Mouse (Mus musculus): ENCODE measurements around the gene Zfp26.

The Zfp26 gene

DNA sequence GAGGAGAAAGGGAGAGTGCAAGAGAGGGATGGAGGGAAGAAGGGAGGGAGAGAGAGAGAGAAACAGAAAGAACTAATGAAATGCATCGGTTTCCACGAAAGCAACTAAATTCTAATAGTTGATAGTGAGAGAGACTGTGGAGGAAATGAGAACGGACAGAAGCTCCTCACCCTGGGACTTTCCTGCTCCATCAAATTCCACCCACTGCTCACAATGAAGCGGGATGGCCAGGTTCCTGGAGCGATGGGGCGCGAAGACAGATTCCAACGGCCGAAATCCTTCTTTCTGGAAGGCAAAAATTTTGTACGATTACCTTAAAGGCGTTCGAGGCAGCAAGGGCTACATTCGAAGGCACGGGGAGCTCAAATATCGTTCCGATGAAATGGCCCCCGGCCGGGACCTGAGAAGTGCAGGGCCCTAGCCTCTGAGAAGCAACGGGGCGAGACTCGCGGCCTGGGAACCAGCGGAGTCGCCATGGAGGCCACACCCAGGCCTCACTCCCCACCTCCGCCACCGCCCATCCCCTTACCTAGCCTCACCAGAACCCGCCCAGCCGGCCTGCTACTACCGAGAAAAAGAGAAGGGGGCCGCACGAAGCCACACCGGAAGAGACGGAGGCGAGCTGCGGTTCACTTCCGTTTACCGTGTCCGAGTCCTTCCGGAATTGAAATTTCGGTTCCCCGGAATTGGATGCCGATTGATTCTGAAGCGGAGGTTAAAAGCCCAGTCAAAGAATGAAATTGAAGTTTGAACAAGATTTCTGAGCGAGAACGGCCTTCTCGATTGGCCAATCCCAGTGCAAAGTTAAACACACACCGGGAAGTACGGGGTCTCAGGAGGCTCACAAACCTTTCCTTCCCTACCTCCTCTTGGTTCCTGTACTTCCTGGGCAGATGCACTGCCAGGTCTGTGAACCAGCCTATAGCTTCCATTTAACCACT lies at the start of gene Zfp26:
Gene Zfp26 (minus strand): TSS at position 786 of the 941 bp plus-strand sequence.
- peak; percentile 68 to 69 for DNase-seq

DNA sequence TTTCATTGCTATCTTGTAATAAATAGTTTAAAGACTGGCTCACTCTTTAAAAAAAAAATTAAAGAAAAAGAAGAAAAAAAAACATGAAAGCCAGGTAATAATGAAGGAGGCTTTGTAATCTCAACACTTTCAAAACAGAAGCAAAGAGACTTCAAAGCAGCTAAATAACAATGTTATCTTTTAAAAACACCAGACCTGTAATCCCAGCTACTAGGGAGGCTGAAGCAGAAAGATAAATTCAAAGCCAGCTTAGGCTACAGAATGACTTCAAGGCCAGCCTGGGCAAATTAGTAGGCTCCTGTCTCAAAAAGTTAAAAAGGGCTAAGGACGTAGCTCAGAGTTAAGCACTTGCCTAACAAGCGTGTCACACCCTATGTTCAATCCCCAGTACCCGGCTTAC lies 49.7 kb upstream of the Zfp26 start:
- DNase-seq: no peak

- DNase-seq: no peak
Measured at GRCm38 (mm10) chr9:20504801-20505200, 44.8 kb upstream of the Zfp26 start.

GRCm38 (mm10) chr9:20493281-20493680 lies 33.3 kb upstream of the Zfp26 start:
- DNase-seq: peak in 1 of 2 experiments; percentile 3

- peak; percentile 68 to 81 for DNase-seq
Measured at GRCm38 (mm10) chr9:20492527-20493233, 32.7 kb upstream of the Zfp26 start, which contains the start of gene Zfp426. TSS of gene Zfp426 (minus strand) at chr9:20492746.

DNA sequence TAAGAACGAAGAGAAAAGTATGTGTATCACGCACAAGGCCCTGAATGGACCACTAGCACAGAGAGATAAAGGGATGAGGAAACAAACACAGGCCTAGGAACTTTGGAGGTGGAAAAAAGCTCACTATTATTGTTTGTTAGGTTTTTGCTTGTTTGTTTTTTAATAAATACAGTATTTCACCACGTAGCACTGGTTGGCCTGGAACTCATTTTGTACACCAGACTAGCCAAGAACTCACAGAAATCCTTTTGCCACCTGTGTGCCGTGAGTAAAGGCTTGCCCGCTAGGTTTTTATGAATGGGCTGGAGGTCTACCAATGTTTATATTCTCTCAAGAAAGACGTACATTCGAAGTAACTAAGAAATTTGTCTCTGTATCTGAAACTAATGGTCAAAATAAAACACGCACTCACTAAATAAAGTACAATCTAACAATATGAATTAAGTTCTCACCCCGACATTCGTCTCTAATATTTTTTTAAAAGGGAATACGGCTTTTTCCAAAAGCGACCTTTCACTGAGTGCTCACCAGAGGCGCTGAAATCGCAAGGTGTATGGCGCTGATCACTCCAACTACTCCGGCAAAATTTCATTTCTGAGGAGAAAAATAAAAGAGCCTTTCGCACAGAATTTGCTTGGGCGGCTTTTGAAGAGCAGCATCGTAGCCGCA lies 32.0 kb upstream of the Zfp26 start:
- DNase-seq: no peak

- no peak for DNase-seq
Measured at GRCm38 (mm10) chr9:20489536-20489935, 29.6 kb upstream of the Zfp26 start.

DNA sequence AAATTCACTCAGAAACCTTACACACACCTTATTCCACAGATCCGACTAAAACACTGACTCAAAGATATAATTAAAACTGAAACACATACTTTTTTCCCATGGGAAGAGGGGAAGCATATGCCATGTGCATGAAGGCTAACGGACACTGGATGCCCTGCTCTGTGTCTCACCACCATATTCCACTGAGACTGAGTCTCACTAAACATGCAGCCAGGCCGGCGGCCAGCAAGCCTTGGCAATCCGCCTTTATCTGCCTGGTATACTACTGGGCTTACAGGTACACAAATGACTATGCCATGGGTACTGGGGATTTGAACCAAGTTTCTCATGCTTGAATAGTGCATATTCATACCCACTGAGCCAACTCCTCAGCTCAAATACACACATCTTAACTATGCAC lies 19.4 kb upstream of the Zfp26 start:
- no peak for DNase-seq

GRCm38 (mm10) chr9:20476632-20477031 lies 16.7 kb upstream of the Zfp26 start:
- no peak for DNase-seq

- peak in 1 of 2 experiments; percentile 53 for DNase-seq
Measured at GRCm38 (mm10) chr9:20466761-20467442, 6.9 kb upstream of the Zfp26 start.

DNA sequence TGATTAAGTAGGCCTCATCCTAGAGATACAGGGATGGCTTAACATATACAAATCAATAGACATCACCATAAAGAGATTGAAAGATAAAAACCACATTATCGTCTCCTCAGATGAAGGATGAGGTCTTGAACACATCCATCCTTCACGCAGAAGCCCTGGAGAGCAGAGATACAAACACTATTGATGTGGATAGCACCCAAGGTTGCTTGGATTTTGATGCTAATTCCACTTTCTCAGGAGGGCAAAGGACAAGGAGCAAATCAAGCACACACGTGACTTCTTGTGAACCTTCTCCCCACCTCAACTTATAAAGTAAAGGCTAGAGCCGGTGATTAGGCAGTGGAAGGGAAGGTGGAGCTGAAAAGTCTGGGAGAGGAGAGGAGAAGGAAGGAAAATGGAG lies 6.3 kb downstream of the Zfp26 start:
- DNase-seq: no peak

DNA sequence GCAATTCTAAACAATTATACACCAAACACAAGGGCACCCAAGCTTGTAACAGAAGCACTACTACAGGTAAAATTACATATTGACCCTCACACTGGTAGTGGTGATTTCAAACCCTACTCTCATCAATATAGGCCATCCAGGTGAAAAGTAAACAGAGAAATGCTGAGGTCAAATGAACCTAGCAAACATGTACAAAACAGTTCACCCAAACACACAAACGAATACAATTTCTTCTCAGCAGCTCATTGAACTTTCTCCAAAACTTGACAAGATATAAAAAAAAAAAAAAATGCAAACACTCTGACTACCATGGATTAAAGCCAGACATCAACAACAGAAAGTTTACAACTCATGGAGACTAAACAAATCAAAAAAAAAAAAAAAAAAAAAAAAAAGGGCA lies 8.5 kb downstream of the Zfp26 start:
- DNase-seq: no peak

GRCm38 (mm10) chr9:20443183-20443783 lies 16.7 kb downstream of the Zfp26 start:
- no peak for DNase-seq

DNA sequence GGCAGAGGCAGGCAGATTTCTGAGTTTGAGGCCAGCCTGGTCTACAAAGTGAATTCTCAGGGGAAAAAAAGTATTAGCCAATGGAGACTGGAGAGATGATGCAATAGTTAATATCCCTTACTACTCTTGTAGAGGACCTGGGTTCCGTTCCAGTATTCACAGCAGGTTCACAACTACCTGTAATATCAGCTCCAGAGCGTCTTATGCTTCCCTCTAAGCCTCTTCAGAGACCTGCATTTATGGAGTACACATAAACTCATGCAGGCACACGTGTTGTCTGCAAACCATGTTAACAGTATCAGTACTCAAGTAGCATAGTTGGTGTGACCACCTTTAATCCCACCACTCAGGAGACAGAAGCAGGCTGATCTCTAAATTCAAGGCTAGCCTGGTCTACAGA lies 30.0 kb downstream of the Zfp26 start:
- DNase-seq: no peak

GRCm38 (mm10) chr9:20411460-20411859 lies 48.5 kb downstream of the Zfp26 start:
- no peak for DNase-seq

- DNase-seq: no peak
Measured at GRCm38 (mm10) chr9:20409319-20409718, 50.6 kb downstream of the Zfp26 start.

GRCm38 (mm10) chr9:20385343-20385703 lies 74.6 kb downstream of the Zfp26 start:
- DNase-seq: no peak

GRCm38 (mm10) chr9:20384532-20385342 lies 75.2 kb downstream of the Zfp26 start, which contains the start of gene Zfp560:
TSS of gene Zfp560 (minus strand) at chr9:20385177.
- DNase-seq: peak; percentile 76 to 89

GRCm38 (mm10) chr9:20383659-20384058 lies 76.3 kb downstream of the Zfp26 start:
- no peak for DNase-seq

Data from spleen, adult 18-20 months (tissue).